Mouse (Mus musculus) kidney, postnatal 36 days (tissue): ENCODE measurements around the gene Rbm20.

Source experiments
- DNase-seq, 2 experiments: peaks; one replicate each; pipeline ENCODE4 v3.0.0; 2021 to 2022; ENCODE audit warnings: mixed read lengths in 2 of 2

The Rbm20 gene

GRCm38 (mm10) chr19:53855781-53856180, 178.7 kb downstream of the Rbm20 start:
- no peak for DNase-seq

DNA sequence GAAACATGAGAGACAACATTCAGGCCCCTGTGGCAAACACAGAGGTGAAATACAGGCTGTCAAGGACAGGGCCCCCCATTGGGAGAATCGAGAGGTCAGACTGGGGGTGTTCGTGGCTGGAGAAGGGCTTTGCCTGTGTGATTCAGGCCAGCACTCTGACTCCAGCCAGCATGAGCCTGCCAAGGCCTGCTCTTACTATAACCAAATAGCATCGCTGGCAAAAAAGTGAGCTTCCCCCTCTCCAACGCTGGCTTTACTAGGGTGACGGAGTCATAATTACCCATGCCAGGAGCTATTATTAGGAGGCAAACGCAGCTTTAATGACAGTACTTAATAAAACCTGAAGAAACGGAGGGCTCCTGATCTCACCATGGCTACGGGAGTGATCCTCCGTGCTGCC, 179.7 kb downstream of the Rbm20 start:
- no peak for DNase-seq

GRCm38 (mm10) chr19:53857962-53858361, 180.9 kb downstream of the Rbm20 start:
- no peak for DNase-seq

GRCm38 (mm10) chr19:53859149-53859548, 182.0 kb downstream of the Rbm20 start:
- DNase-seq: peak in 1 of 2 experiments; percentile 30

GRCm38 (mm10) chr19:53859593-53859992, 182.5 kb downstream of the Rbm20 start:
- no peak for DNase-seq

- no peak for DNase-seq
Measured at GRCm38 (mm10) chr19:53861346-53861745, 184.2 kb downstream of the Rbm20 start.

GRCm38 (mm10) chr19:53862573-53863246, 185.6 kb downstream of the Rbm20 start:
- no peak for DNase-seq

GRCm38 (mm10) chr19:53867238-53867637, 190.1 kb downstream of the Rbm20 start:
- DNase-seq: no peak

- DNase-seq: no peak
Measured at GRCm38 (mm10) chr19:53868125-53868524, 191.0 kb downstream of the Rbm20 start.

DNA sequence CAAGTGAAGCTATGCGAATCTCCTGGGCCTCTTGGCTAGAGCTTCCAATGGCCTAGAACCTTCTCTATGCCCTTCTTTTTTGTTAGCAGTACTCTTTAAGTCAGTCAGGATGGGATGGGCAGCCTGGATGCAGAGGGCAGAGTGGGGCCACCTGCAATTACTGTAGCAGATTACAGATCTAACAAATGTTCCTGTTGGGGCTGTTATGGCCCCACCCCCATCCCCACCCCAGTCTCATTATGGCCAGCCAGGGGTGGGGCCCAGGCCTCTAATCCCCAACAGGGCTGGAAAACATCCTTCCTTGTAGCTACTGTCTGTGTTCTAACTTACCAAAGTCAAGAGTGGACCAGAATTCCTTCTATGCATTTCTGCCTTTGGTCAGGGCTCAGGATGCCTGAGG, 191.7 kb downstream of the Rbm20 start:
- no peak for DNase-seq

DNA sequence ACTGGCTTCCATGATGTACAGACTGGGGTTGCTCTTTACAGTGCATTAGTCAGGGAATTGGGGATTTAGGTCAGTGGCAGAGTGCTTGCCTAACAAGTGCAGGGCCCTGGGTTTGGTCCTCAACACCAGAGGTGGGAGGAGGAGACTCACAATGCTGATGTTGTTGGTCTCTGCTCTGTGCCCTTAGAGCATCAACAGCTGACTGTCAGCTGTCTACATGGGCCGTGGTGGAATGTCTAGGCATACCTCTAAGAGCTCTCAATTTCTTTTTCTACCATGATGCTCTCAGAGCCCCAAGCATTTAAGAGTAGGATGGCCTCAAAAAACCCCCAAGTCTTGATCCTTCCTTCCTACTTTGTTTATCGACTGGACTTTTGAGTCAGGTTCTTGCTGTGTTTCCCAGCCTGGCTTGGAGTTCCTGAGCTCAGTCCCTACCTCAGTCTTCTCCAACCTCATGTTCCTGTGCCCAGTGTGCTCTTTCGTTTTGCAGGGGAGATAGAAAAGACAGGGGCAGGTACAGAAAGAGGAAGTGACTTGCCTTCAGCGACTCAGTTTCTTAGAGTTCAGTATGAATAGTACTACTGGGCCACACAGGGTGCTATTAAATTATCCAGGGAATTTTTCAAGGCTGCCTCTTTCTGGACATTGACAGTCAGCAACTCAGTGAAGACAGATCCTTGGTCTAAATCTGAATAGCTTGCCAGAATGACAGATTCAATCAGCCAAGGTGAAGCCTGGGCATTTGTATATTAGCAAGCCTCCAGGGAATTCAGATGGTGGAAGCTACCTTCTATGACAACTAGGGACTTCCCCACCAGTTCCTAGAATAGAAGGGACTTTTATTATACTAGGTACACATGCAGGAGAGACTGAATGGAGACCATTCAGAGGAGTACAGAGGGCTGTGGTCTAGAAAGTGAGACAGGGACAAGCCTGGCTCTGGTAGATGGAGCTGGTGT, 192.6 kb downstream of the Rbm20 start:
- no peak for DNase-seq

- DNase-seq: peak in 1 of 2 experiments; percentile 29
Measured at GRCm38 (mm10) chr19:53870568-53870967, 193.5 kb downstream of the Rbm20 start.

GRCm38 (mm10) chr19:53871502-53871901, 194.4 kb downstream of the Rbm20 start:
- no peak for DNase-seq

GRCm38 (mm10) chr19:53872994-53873713, 196.0 kb downstream of the Rbm20 start:
- DNase-seq: no peak

GRCm38 (mm10) chr19:53875246-53875645, 198.1 kb downstream of the Rbm20 start:
- no peak for DNase-seq

DNA sequence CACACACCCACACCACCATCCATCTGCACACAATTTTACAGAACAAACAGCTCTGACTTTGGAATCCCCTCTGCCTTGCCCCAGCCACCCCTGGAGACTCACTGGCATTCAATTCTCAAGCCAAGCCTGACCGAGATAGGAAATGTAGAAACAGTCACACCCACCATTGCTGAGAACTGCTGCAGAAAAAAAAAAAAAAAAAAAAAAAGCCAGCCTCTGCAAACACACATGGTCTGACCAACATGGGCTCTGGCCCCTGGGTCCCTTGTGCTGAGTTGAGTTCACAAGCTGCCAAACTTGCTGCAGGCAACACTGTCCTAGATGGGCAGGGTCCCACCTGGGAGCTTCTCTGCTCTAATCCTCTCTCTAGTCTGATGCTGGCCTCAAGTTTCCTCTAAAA, 200.7 kb downstream of the Rbm20 start:
- no peak for DNase-seq

DNA sequence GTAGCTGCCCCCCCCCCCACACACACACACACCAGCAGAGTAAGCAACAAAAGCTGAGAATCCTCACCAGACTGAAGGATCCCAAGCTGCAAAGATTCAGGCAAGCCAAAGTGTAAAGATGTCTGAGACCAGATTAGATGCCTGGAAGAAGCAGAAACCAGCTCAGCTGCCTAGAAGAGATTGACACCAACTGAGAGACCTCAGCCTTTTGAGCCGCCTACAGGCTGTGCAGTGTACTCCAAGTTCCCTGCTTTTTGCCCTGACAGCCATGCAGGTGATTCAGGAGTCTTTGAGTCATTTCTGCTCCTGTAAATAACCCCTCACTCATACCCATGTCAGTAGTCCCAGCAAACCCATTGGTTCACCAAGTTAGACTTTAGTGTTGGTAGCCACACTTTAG, 203.4 kb downstream of the Rbm20 start:
- no peak for DNase-seq

- no peak for DNase-seq
Measured at GRCm38 (mm10) chr19:53881786-53882185, 204.7 kb downstream of the Rbm20 start.

- DNase-seq: peak; percentile 17 to 34
Measured at GRCm38 (mm10) chr19:53885450-53885849, 208.3 kb downstream of the Rbm20 start.

DNA sequence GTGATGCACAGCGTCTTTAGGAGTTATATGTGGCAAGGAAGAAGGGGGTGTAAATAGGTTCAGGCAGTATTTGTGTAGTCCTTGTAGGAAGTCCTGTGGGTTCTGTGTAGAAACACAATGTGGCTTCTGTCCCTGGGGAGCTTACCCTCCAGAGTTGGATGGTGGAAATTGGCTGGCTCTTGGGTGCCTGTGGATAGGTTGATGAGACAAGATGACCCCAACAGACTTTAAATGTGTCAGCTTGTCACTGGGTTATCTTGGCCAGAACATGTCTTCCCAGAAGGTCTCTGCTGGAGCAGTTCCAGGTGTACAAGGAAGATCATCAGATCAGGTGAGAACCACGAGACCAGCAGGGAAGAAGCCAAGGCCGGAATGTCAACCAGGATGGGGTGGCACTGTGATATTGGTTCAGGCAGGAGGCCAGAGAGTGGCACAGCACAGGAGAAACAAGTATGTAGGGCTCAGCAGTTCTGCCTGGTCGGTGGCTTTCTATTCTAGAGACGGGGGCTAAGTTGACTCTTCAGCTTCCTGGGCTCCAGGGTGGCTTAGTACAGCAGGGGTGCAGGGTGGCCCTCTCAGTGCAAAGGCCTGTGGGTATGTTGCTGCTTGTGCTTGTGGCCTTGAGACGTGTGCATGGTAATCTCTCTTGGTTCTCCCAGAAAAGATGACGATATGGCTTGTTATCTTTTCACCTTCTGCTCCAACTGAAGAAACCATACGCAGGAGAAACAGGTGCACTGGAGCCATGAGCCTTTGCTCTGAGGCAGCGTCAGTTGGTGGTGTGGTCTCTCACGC, 209.7 kb downstream of the Rbm20 start:
- DNase-seq: no peak

DNA sequence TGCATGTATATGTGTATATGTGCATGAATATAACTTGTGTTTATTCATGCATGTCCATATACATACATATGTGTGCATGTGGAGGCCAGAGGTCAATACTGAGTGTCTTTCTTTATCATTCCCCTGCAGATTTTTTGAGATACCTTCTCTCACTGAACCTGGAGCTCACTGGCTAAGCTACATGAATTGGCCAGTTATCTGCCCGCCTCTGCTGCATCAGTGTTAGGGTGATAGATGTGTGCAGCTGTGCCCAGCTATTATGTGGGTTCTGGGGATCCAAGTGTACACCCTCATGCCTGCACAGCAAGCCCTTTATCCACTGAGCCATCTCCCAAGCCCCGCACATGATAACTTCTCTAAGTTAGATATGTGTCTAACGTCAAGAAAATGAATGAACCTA, 210.7 kb downstream of the Rbm20 start:
- no peak for DNase-seq

DNA sequence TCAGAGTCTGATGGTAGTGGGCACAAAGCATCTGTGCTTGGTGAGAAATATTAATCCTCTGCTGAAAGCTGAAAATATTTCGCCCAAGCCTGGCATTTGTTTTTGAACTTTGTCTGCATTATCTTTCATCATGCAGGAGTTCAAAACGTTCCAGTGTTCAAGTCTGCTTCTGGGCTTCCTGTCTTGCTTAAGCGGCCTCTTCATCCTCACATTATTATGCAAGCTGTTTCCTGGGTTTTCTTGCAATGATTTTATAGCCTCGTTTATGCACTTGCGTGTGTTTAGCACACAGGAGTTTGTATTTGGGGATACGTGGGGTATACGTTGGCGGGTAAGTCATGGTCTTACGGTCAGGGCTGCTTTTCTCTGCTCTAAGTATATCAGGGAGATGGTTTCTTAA, 211.2 kb downstream of the Rbm20 start:
- DNase-seq: no peak
